Mouse (Mus musculus) kidney, adult 2 months (tissue): ENCODE results near the gene Mtg2.

ENCODE experiments used
- CTCF ChIP-seq: fragments of 200-500 bp; conservative IDR thresholded peaks from 2 replicates; pipeline ENCODE4 v1.5.1; 2011; ENCODE audit warnings: low read depth, mild to moderate bottlenecking, control low read depth, low read length, moderate library complexity, mixed read lengths; ENCODE audit not compliant: insufficient read depth, insufficient read length
- POLR2A ChIP-seq: fragments of 200-500 bp; IDR thresholded peaks from one replicate; pipeline ENCODE4 v1.6.1; 2011; ENCODE audit warnings: low read depth, low read length, control low read depth

- TF ChIP-seq POLR2A (no peak), CTCF (no peak)
These were observed 1.3 kb downstream of the Mtg2 start for GRCm38 (mm10) chr2:180071671-180072070.
